Mouse (Mus musculus) myocyte (in vitro differentiated cells): Measurements from ENCODE around the gene Nrgn. TPM values are rescaled to one million over a fixed set of nuclear protein-coding genes. Genes with fewer than 3 reads are reported as not detected.

ENCODE experiments used
- H3K27me3 ChIP-seq: one replicate; pipeline ENCODE4 v1.6.1; 2011; ENCODE audit not compliant: control insufficient read depth, insufficient read depth, insufficient read length
- H3K36me3 ChIP-seq: one replicate; pipeline ENCODE4 v1.6.1; 2011; ENCODE audit not compliant: control insufficient read depth, insufficient read depth
- H3K4me2 ChIP-seq: one replicate; pipeline ENCODE4 v1.6.1; 2011; ENCODE audit warnings: low read depth, control low read depth
- H3K4me3 ChIP-seq: one replicate; pipeline ENCODE4 v1.5.1; 2011; ENCODE audit warnings: mild to moderate bottlenecking, control low read depth, moderate library complexity
- H3K79me2 ChIP-seq: one replicate; pipeline ENCODE4 v1.6.1; 2011; ENCODE audit not compliant: control insufficient read depth, insufficient read depth
- H3ac ChIP-seq: one replicate; pipeline ENCODE4 v1.6.1; 2011; ENCODE audit not compliant: control insufficient read depth, insufficient read length
- CEBPB ChIP-seq: IDR thresholded peaks from 2 replicates; pipeline ENCODE4 v1.6.1; 2011; ENCODE audit warnings: mild to moderate bottlenecking, moderate library complexity; ENCODE audit not compliant: poor library complexity, insufficient read depth, severe bottlenecking
- E2F4 ChIP-seq: IDR thresholded peaks from one replicate; pipeline ENCODE4 v1.6.1; 2011; ENCODE audit warnings: mild to moderate bottlenecking, control low read depth, moderate library complexity; ENCODE audit not compliant: insufficient read depth
- MAX ChIP-seq: IDR thresholded peaks from one replicate; pipeline ENCODE4 v1.6.1; 2011; ENCODE audit warnings: low read depth, mild to moderate bottlenecking, control low read depth
- MYOD1 ChIP-seq, 3 experiments: IDR thresholded peaks; one replicate each; pipeline ENCODE4 v1.6.1; 2011; ENCODE audit warnings: control low read depth in 2 of 3, low read depth in 2 of 3, mild to moderate bottlenecking in 2 of 3, moderate library complexity in 1 of 3; ENCODE audit not compliant: insufficient read length in 2 of 3, control insufficient read depth in 1 of 3
- MYOG ChIP-seq, 3 experiments: IDR thresholded peaks; one replicate each; pipeline ENCODE4 v1.6.1; 2011; ENCODE audit warnings: control low read depth in 2 of 3, low read depth in 2 of 3, mild to moderate bottlenecking in 2 of 3; ENCODE audit not compliant: insufficient read length in 2 of 3, control insufficient read depth in 1 of 3, insufficient read depth in 1 of 3
- POLR2A ChIP-seq: IDR thresholded peaks from one replicate; pipeline ENCODE4 v1.6.1; 2011; ENCODE audit warnings: low read depth, mild to moderate bottlenecking, control low read depth, moderate library complexity; ENCODE audit not compliant: insufficient read length
- POLR2AphosphoS2 ChIP-seq: IDR thresholded peaks from one replicate; pipeline ENCODE4 v1.6.1; 2011; ENCODE audit warnings: low read depth, control low read depth; ENCODE audit not compliant: insufficient read length
- REST ChIP-seq: IDR thresholded peaks from one replicate; pipeline ENCODE4 v1.6.1; 2011; ENCODE audit warnings: mild to moderate bottlenecking, control low read depth, moderate library complexity; ENCODE audit not compliant: insufficient read depth, insufficient read length
- SRF ChIP-seq: IDR thresholded peaks from one replicate; pipeline ENCODE4 v1.6.1; 2011; ENCODE audit warnings: low read depth; ENCODE audit not compliant: control insufficient read depth, insufficient read length
- TCF12 ChIP-seq: IDR thresholded peaks from one replicate; pipeline ENCODE4 v1.6.1; 2011; ENCODE audit warnings: mild to moderate bottlenecking, control low read depth; ENCODE audit not compliant: poor library complexity, insufficient read depth, severe bottlenecking
- TCF3 ChIP-seq: IDR thresholded peaks from one replicate; pipeline ENCODE4 v1.6.1; 2011; ENCODE audit warnings: low read depth, control low read depth; ENCODE audit not compliant: insufficient read length
- USF1 ChIP-seq: IDR thresholded peaks from one replicate; pipeline ENCODE4 v1.6.1; 2011; ENCODE audit warnings: low read depth, mild to moderate bottlenecking, control low read depth, moderate library complexity
- polyA plus RNA-seq: library from polyadenylated mRNA; unstranded; fragments of >200 nt; fragmentation: generic; extraction: Trizol; gene quantifications from one replicate; pipeline ENCODE4 v1.2.1, GENCODE M21; 2012; ENCODE audit warnings: missing spikeins

Gene Nrgn
- polyA plus RNA-seq, 1 experiment, result 0.42 TPM

DNA sequence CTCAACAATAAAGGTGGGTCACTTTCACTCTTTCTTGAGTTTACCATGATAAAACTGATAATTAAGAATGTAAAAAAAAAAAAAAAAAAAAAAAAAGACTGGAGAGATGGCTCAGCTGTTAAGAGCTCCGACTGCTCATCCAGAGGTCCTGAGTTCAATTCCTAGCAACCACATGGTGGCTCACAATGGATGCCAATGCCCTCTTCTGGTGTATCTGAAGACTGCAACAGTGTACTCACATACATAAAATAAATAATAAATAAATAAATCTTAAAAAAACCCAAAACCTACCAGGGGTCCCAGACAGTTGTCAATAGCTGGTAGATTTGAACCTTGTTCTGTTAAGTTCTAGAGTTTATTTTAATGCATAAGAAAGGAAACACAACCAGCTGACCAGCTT lies 5.8 kb downstream of the Nrgn start:
- peaks cover 4% of the 10 kb centered on the region for H3K27me3 ChIP-seq
- H3K79me2 ChIP-seq, result no peaks in the 10 kb centered on the region
- no peak for TF ChIP-seq MYOG (IDR thresholded peaks at IDR 0.05; ENCODE audit: control insufficient read depth in 1 of 3, insufficient read depth in 1 of 3, insufficient read length in 2 of 3, low read depth in 2 of 3)
- no peak for TF ChIP-seq POLR2AphosphoS2
- TF ChIP-seq POLR2A, result no peak
- no peak for TF ChIP-seq REST
- no peak for TF ChIP-seq MAX
- TF ChIP-seq SRF, result no peak
- H3K36me3 ChIP-seq, result no peaks in the 10 kb centered on the region
- H3K4me3 ChIP-seq, result no peak overlapping the region
- H3ac ChIP-seq, result no peak overlapping the region
- no peak overlapping the region for H3K4me2 ChIP-seq

DNA sequence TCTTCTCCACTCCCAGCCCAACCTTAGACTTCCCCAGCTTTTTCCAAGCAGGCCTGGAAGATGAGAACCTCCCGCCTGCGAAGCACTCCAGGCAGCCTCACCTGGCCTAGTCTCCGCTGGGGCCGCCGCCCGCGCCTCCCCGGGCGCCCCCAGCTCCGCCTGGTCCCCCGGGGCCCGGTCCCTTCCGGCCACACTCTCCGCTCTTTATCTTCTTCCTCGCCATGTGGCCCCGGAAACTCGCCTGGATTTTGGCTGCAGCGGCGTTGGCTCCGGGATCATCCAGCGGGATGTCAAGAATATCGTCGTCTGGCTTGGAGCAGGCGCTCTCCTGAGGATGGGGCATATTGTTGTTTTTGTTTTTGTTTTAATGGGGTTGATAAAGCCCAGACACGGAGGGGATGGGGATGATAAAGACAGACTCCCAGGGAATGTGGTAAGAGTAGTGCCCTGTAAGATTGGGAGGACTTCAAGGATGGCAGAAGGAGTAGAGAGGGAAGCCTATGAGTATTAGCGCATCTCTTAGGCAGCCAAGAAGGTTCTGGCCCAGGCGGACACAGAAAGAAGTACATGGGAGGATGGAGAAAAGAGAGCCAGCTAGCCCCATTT lies 6.8 kb downstream of the Nrgn start:
- H3K4me3 ChIP-seq, result no peak overlapping the region
- no peak for TF ChIP-seq POLR2AphosphoS2
- TF ChIP-seq E2F4, result no peak
- no peak for TF ChIP-seq REST
- TF ChIP-seq TCF3, result no peak
- TF ChIP-seq MYOD1 (IDR thresholded peaks at IDR 0.05; ENCODE audit: control insufficient read depth in 1 of 3, insufficient read length in 2 of 3, low read depth in 2 of 3), result no peak
- TF ChIP-seq USF1, result no peak
- no peak for TF ChIP-seq CEBPB
- TF ChIP-seq POLR2A, result no peak
- no peak for TF ChIP-seq SRF
- no peak for TF ChIP-seq MAX
- no peak for TF ChIP-seq MYOG (IDR thresholded peaks at IDR 0.05; ENCODE audit: control insufficient read depth in 1 of 3, insufficient read depth in 1 of 3, insufficient read length in 2 of 3, low read depth in 2 of 3)
- no peak for TF ChIP-seq TCF12

DNA sequence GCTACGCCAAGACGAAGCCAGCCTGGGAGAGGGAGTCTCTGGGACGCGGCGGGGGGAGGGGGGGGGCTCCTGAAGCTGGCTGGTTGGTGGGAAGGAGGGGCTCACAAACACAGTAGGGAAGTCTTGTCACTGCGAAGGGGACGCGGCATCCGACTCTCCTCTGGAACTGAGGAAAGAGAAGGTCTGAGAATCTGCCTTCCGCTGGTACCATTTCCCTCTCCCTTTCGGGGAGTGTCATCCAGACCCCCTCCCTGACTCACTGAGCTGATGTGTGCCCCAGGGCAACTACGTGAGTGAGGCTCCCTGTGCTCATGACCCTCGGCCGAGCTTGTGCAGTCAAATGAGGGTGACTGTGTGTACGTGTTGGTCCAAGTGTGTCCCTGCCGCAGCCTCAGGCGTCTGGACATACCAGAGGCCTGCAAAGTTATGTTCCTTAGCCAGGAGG lies 7.5 kb downstream of the Nrgn start:
- Histone ChIP-seq H3K36me3 (no peaks in the 10 kb centered on the region), H3K4me3 (no peak overlapping the region), H3K79me2 (no peaks in the 10 kb centered on the region), H3ac (no peak overlapping the region), H3K27me3 (no peaks in the 10 kb centered on the region), H3K4me2 (no peak overlapping the region)
- no peak for TF ChIP-seq SRF
- no peak for TF ChIP-seq TCF12
- no peak for TF ChIP-seq CEBPB
- TF ChIP-seq POLR2A, result no peak
- TF ChIP-seq TCF3, result no peak
- no peak for TF ChIP-seq USF1
- no peak for TF ChIP-seq REST
- TF ChIP-seq MYOG (IDR thresholded peaks at IDR 0.05; ENCODE audit: control insufficient read depth in 1 of 3, insufficient read depth in 1 of 3, insufficient read length in 2 of 3, low read depth in 2 of 3), result no peak
- no peak for TF ChIP-seq MYOD1 (IDR thresholded peaks at IDR 0.05; ENCODE audit: control insufficient read depth in 1 of 3, insufficient read length in 2 of 3, low read depth in 2 of 3)

More for the DNA sequence above, 6.8 kb downstream of the Nrgn start:
- H3ac ChIP-seq, result no peak overlapping the region
- H3K4me2 ChIP-seq, result no peak overlapping the region
- no peaks in the 10 kb centered on the region for H3K36me3 ChIP-seq
- H3K79me2 ChIP-seq, result no peaks in the 10 kb centered on the region
- H3K27me3 ChIP-seq, result no peaks in the 10 kb centered on the region

DNA sequence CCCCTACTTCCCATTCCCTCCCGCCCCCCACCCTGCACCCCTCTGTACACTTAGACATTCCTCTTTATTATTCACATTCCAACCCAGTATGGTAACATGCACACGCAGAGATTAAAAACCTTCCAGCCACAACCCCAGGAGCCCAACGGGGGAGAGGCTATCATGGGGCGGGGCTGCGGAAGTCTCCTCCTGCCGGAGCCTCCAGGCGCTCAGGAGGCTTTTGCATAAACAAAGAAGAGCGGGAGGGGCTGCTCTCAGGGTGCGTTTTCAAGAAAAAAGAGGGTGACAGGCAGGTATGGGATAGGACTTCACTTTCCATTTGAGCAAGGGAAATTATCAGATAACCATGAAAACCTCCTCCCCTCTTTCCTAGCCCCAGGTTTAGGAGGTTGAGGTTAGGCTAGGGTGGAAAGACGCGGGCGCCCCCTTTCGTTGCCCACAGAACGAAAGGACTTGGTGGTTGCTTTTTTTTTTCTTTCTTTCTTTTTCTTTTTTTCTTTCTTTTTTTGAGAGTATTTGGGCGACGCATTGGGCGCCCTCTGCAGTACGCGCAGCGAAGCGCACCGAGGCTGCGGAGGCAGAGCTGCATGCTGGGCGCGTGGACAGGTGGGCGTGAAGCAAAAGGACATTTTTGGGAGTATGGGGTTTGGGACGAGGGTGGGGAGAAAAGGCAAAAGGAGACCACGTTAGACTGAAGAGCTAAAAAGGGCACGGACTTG lies 8.1 kb downstream of the Nrgn start:
- no peak overlapping the region for H3K4me3 ChIP-seq
- TF ChIP-seq REST, result no peak
- TF ChIP-seq POLR2AphosphoS2, result no peak
- no peak for TF ChIP-seq MYOD1 (IDR thresholded peaks at IDR 0.05; ENCODE audit: control insufficient read depth in 1 of 3, insufficient read length in 2 of 3, low read depth in 2 of 3)
- no peak for TF ChIP-seq E2F4
- no peak for TF ChIP-seq SRF
- no peak for TF ChIP-seq MAX
- TF ChIP-seq CEBPB, result no peak
- TF ChIP-seq POLR2A, result no peak
- TF ChIP-seq TCF12, result no peak
- no peak for TF ChIP-seq TCF3
- TF ChIP-seq USF1, result no peak
- TF ChIP-seq MYOG (IDR thresholded peaks at IDR 0.05; ENCODE audit: control insufficient read depth in 1 of 3, insufficient read depth in 1 of 3, insufficient read length in 2 of 3, low read depth in 2 of 3), result no peak
- no peaks in the 10 kb centered on the region for H3K27me3 ChIP-seq

More for the DNA sequence above, 8.1 kb downstream of the Nrgn start:
- Histone ChIP-seq H3K36me3 (no peaks in the 10 kb centered on the region), H3K79me2 (no peaks in the 10 kb centered on the region), H3ac (no peak overlapping the region), H3K4me2 (no peak overlapping the region)
